Mouse (Mus musculus) urinary bladder, postnatal 25 days (tissue): ENCODE results near the gene Lrfn4.

Experiments
- DNase-seq: peaks from one replicate; pipeline ENCODE4 v3.0.0; 2022; ENCODE audit warnings: low spot score

Gene Lrfn4

DNA sequence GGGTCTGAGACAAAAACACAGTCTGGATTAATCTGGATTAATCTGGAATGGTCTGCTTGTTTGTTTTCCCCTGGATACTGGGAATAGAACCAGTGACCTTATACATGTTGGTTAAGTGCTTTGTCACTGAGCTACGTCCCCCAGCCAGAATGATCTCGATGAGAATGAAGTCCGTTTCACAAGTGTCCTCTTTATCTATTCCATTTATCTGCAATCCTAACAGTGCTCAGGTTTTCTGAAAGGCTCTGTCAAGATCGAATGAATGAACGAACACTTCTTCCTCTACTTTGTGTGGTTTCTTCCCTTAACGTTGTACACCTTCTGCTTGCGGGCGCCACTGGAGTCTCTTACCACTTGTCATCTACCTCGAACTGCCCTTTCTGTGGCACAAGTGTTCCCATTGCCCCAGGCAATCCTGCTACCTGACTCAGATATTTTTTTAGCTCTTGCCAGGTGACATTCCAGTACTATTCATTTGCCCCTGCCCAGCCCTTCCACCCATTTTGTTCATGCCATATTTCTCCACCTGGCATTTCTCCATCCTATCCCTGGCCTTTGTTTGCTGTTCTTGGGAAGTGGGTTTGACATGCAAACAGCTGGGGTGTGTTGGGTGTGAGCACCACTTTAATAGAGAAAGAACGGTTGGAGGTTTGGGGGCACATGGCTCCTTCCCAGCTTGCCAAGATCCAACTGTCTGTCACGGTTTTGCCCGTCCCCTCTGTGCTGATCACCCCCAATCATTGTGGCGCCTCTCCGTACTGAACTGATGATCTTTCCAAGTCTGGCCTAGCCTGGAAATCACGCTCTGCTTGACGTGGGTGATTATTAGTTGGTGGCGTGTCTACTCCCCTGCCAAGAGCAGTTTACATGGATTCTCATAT, 45.9 kb downstream of the Lrfn4 start:
- DNase-seq, result no peak

DNA sequence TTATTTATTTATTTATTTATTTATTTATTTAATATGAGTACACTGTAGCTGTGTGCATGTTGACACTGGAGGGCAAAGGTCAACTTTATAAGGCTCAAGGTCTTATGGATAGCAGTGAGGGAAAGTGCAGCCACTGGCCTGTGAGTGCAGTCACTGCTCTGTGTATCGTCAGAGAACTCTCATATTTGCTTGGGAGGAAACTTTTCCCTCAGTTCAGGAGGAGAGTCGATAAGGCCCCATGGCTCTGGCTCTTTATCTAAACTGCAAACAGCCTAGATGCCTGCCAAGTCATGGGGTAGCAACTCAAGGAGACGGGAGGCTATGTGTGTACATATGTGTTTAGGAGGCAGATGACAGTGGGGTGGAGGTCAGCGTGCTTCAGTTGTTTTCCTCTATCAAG, 46.6 kb downstream of the Lrfn4 start:
- no peak for DNase-seq

DNA sequence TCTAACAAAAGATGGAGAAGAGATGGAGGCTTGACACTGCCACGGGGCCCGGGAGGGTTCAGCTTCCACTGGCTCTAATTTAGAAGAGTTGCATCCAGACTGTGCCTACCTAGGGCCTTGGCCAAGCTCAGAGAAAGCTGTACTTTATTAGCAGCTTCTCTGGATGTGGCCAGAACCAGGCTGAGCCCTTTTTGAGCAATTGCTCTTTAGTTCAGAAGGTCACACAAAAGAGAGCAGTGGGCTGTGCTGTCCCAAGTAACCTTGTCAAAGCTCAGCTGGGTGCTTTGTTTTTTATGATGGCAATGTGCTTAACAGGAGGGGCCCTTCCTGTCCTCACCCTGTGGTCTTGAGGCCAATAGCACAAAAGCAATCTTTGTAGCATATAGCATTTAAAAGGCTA, 47.8 kb downstream of the Lrfn4 start:
- no peak for DNase-seq

DNA sequence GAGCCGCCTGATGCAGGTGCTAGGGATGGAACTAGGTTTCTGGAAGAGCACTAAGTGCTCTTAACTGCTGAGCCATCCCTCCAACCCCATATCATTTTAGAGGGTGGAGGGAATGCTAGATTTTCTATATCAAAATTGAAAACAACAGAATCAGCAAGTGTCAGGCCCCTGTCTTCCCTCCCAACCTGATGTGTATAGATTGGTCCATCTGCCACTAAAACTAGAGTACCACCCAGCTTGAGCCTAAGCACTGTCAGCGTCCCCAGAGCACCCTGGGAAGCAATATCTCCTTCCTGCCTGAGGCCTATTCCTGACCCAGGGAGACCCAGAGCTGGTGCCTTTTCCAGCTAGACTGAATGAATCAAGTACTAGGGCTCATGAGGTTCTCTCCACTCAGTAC, 48.6 kb downstream of the Lrfn4 start:
- no peak for DNase-seq

DNA sequence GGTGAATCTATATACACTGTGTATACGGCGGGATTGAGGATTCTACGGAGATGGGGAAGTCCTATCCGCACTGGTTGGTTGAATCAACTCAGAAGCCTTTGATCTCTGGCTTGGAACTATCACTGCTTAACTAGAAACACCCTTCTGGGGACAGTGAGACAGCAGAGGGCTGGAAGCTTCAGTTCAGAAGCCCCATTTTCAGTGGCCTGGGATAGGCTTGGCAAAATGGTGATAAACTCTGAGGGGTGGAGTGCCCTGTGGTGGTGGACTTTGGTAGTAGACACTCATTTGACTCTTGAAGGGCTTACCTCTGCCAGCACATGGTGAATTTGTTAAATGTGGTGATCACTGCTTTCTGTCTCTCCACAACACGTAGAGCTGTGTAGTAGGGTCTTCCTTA, 49.8 kb downstream of the Lrfn4 start:
- DNase-seq, result no peak
